Mouse (Mus musculus) midbrain, embryonic 12.5 days (tissue): Measurements from ENCODE around the gene Parp4. TPM values are rescaled to one million over a fixed set of nuclear protein-coding genes. Genes with fewer than 3 reads are reported as not detected.

Source experiments
- ATAC-seq: fragments of 200-750 bp; cut with Nextera tagmentation; 2 replicates; pipeline ENCODE4 v1.8.0; 2017; ENCODE audit warnings: low read depth, moderate TSS enrichment, moderate library complexity; ENCODE audit not compliant: low FRiP score
- H3K27ac ChIP-seq: fragments of 300-500 bp; sonication (generic); replicated peaks from 2 replicates; pipeline ENCODE4 v1.5.1; 2016; ENCODE audit warnings: mild to moderate bottlenecking
- H3K27me3 ChIP-seq: fragments of 300-500 bp; sonication (generic); 2 replicates; pipeline ENCODE4 v1.6.1; 2016; ENCODE audit warnings: mild to moderate bottlenecking
- H3K36me3 ChIP-seq: fragments of 300-500 bp; sonication (generic); 2 replicates; pipeline ENCODE4 v1.6.1; 2016
- H3K4me1 ChIP-seq: fragments of 300-500 bp; sonication (generic); 2 replicates; pipeline ENCODE4 v1.6.1; 2016
- H3K4me2 ChIP-seq: fragments of 300-500 bp; sonication (generic); replicated peaks from 2 replicates; pipeline ENCODE4 v1.6.1; 2016; ENCODE audit warnings: mild to moderate bottlenecking, moderate library complexity
- H3K4me3 ChIP-seq: fragments of 300-500 bp; sonication (generic); 2 replicates; pipeline ENCODE4 v1.5.1; 2016; ENCODE audit warnings: mild to moderate bottlenecking
- H3K9ac ChIP-seq: fragments of 300-500 bp; sonication (generic); replicated peaks from 2 replicates; pipeline ENCODE4 v1.6.1; 2016; ENCODE audit warnings: mild to moderate bottlenecking, moderate library complexity
- H3K9me3 ChIP-seq: fragments of 300-500 bp; sonication (generic); 2 replicates; pipeline ENCODE4 v1.6.1; 2016; ENCODE audit warnings: mild to moderate bottlenecking
- WGBS: fragments of 180-500 bp; shearing (Covaris S2); methylation state at CpG from one replicate; pipeline ENCODE4 v1.1.7; 2016; 5-methylcytosine and 5-hydroxymethylcytosine counted together
- polyA plus RNA-seq: library from polyadenylated mRNA; unstranded; fragments of >200 nt; fragmentation: Nextera tagmentation; extraction: Ambion mirVana; gene quantifications from 2 replicates; pipeline ENCODE4 v1.2.1, GENCODE M21; 2016

The Parp4 gene
- polyA plus RNA-seq, 1 experiment from 2014 or later, result 1.6 TPM

DNA sequence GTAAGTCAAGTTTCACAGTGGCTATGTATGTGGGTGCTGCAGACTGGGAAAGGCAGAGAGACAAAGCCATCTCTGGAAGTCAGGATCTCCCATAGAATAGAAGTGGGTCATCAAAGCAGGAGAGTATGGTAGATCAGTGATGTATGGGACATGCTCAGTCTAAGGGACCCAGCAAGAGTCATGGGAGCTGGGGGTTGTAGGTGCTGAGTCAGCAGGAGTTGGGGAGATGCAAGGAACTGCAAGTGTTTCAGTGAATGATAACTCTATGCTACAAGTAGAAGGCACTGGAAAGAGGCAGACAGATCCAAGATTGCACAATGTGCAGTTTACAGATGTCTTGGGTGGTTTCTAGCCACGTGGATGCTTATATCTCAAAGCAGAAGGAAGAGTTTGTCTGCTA, 113.7 kb downstream of the Parp4 start:
- H3K9ac ChIP-seq, result no peak overlapping the region
- H3K9me3 ChIP-seq, result no peaks in the 10 kb centered on the region
- no peak for ATAC-seq
- 97% methylated on average over 1 of the region's 1 CpGs for WGBS
- H3K27me3 ChIP-seq, result no peaks in the 10 kb centered on the region
- H3K4me3 ChIP-seq, result no peak overlapping the region
- H3K36me3 ChIP-seq, result peaks cover 87% of the 10 kb centered on the region
- no peaks in the 10 kb centered on the region for H3K4me1 ChIP-seq
- H3K27ac ChIP-seq, result no peak overlapping the region
- H3K4me2 ChIP-seq, result no peak overlapping the region

DNA sequence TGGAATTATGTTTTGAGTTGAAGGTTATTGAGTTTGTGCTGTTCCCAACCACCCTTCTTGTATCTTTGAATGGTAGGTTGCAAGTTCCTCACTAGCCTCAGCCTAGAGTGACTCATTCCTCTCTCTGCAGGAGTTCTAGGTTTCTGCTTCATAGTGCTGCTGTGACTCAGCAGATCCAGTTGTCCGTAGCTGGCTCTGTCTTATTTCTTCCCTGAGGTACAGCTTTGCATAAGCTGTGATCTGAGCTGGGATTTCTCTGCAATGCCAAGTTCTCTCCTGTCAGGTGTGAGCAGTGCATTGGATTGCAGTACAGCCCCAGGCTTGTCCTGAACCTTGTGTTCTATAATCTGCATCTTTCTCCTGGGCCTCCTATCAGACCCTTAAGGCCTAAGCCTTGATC, 114.3 kb downstream of the Parp4 start:
- peaks cover 87% of the 10 kb centered on the region for H3K36me3 ChIP-seq
- H3K4me2 ChIP-seq, result no peak overlapping the region
- no peaks in the 10 kb centered on the region for H3K27me3 ChIP-seq
- no peak overlapping the region for H3K9ac ChIP-seq
- whole genome bisulfite sequencing, result 88% methylated on average over 1 of the region's 1 CpGs
- no peaks in the 10 kb centered on the region for H3K4me1 ChIP-seq
- ATAC-seq, result no peak
- no peaks in the 10 kb centered on the region for H3K9me3 ChIP-seq
- no peak overlapping the region for H3K4me3 ChIP-seq
- H3K27ac ChIP-seq, result no peak overlapping the region

DNA sequence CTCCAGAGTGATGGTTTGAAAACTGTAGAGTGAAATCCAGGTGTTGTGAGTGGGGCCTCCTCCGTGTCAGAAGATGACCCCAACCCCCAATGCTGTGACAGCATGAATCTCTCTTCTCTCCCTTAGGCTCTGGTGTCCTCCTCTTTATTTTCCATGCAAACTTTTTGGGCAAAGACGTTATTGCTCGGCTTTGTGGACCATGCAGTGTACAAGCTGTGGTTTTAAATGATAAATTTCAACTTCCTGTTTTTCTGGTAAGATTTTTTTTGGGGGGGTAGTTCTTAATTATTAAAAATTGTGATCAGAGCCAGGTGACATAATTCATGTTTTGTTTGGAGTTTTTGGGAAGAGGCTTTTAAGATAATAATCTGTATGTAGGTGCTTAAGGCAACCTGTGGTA, 120.1 kb downstream of the Parp4 start:
- no peaks in the 10 kb centered on the region for H3K27me3 ChIP-seq
- no peak overlapping the region for H3K27ac ChIP-seq
- 86% methylated on average over 3 of the region's 3 CpGs for WGBS
- no peaks in the 10 kb centered on the region for H3K4me1 ChIP-seq
- ATAC-seq, result no peak
- H3K9ac ChIP-seq, result no peak overlapping the region
- no peak overlapping the region for H3K4me2 ChIP-seq
- no peak overlapping the region for H3K4me3 ChIP-seq
- H3K9me3 ChIP-seq, result no peaks in the 10 kb centered on the region
- H3K36me3 ChIP-seq, result peaks cover 95% of the 10 kb centered on the region

DNA sequence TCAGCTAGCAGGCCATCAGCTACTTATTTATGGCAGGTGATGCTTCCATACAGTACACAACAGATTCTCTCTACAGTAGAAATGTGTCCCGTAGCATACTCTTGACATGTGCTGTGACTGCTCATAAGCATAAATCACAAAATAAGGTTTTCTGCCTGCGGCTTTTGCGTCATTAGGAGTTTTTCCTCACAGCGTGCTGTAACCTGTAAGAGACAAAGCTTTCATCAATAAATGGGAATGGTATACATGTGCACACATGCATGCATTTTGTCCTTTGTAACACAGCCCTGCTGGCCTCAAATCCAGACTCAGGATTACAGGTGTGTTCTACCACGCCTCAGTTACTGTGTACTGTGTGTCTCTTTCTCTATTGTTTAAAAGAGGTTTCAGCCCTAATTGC, 122.4 kb downstream of the Parp4 start:
- Histone ChIP-seq H3K4me1 (no peaks in the 10 kb centered on the region), H3K36me3 (peaks cover 77% of the 10 kb centered on the region), H3K27ac (no peak overlapping the region), H3K4me3 (no peak overlapping the region), H3K9me3 (no peaks in the 10 kb centered on the region), H3K9ac (no peak overlapping the region), H3K27me3 (no peaks in the 10 kb centered on the region), H3K4me2 (no peak overlapping the region)
- whole genome bisulfite sequencing, result 91% methylated on average over 5 of the region's 5 CpGs
- no peak for ATAC-seq

DNA sequence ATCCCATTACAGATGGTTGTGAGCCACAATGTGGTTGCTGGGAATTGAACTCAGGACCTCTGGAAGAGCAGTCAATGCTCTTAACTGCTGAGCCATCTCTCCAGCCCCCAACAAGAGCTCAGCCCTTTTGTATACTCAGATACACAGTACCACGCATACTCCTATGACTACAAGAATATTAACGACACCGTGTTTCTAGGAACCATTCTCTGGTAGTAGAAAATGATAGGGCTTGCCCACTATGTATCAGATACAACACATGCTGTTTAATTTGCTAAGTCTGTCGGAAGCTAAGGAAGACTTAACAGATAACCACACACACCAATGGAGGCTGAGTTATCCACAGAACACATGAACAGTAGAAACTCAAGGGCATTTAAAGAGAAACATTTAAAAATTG, 127.2 kb downstream of the Parp4 start:
- H3K4me1 ChIP-seq, result no peaks in the 10 kb centered on the region
- no peak overlapping the region for H3K4me3 ChIP-seq
- H3K4me2 ChIP-seq, result no peak overlapping the region
- 94% methylated on average over 4 of the region's 4 CpGs for WGBS
- peaks cover 29% of the 10 kb centered on the region for H3K36me3 ChIP-seq
- ATAC-seq, result no peak
- H3K9ac ChIP-seq, result no peak overlapping the region
- no peaks in the 10 kb centered on the region for H3K9me3 ChIP-seq
- no peak overlapping the region for H3K27ac ChIP-seq
- H3K27me3 ChIP-seq, result no peaks in the 10 kb centered on the region

DNA sequence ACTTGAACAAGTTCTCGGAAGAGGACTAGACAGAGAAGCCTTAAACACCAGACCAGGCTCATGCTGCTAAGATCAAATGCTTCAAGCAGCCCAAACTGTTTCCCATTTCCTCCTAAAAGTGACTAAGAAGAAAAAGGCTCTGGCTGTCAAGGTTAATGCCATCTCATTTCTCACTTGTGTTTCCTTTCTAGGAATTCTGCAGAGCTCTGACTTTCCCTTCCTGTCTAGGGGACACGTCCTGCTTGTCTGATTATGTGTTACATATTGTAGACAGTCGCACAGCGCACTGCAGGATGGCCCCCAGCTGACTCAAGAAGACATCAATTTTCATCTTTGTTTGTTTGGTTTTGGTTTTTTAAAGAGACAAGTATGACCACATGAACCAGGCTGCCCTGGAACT, 130.3 kb downstream of the Parp4 start:
- Histone ChIP-seq H3K27me3 (no peaks in the 10 kb centered on the region), H3K36me3 (peaks cover 10% of the 10 kb centered on the region), H3K4me3 (no peak overlapping the region), H3K4me1 (no peaks in the 10 kb centered on the region), H3K9me3 (no peaks in the 10 kb centered on the region), H3K27ac (no peak overlapping the region), H3K9ac (no peak overlapping the region), H3K4me2 (no peak overlapping the region)
- ATAC-seq, result no peak
- WGBS, result 90% methylated on average over 4 of the region's 4 CpGs

Other genes starting within 250 kb of the Parp4 start
- gene Atp12a, start 210.6 kb upstream of the Parp4 start, polyA plus RNA-seq, result 0.05 and 0.17 TPM in 2 replicates
- 1.1 and 2.4 TPM in 2 replicates for gene Rnf17, start 173.0 kb upstream of the Parp4 start, polyA plus RNA-seq
- 21.6 and 25.7 TPM in 2 replicates for gene Cenpj, start 194 bp upstream of the Parp4 start, polyA plus RNA-seq
- 41.3 and 48.4 TPM in 2 replicates for gene Mphosph8, start 92.6 kb downstream of the Parp4 start, polyA plus RNA-seq
- 55.7 and 56.0 TPM in 2 replicates for gene Pspc1, start 202.7 kb downstream of the Parp4 start, polyA plus RNA-seq
- 34.4 and 39.1 TPM in 2 replicates for gene Zmym5, start 236.1 kb downstream of the Parp4 start, polyA plus RNA-seq